Mouse (Mus musculus) right cerebral cortex, postnatal 14 days (tissue): ENCODE data around the gene Zkscan2.

ENCODE experiments used
- DNase-seq: peaks from one replicate; pipeline ENCODE4 v3.0.0; 2022

The Zkscan2 gene

GRCm38 (mm10) chr7:123500239-123501219 is at the start of gene Zkscan2:
Zkscan2 (minus strand) TSS chr7:123500449.
- peak; percentile 97 for DNase-seq

GRCm38 (mm10) chr7:123529190-123529589 is 28.9 kb upstream of the Zkscan2 start:
- DNase-seq: no peak

- DNase-seq: no peak
These were observed 25.5 kb upstream of the Zkscan2 start for GRCm38 (mm10) chr7:123525761-123526160.

GRCm38 (mm10) chr7:123524218-123524861 is 24.1 kb upstream of the Zkscan2 start:
- peak; percentile 83 for DNase-seq

GRCm38 (mm10) chr7:123507946-123508345 is 7.7 kb upstream of the Zkscan2 start:
- no peak for DNase-seq

- DNase-seq: no peak
These were observed 3.1 kb upstream of the Zkscan2 start for GRCm38 (mm10) chr7:123503358-123503757.

- no peak for DNase-seq
These were observed 589 bp downstream of the Zkscan2 start for GRCm38 (mm10) chr7:123499481-123500238.

- peak; percentile 22 for DNase-seq
These were observed 12.5 kb downstream of the Zkscan2 start for GRCm38 (mm10) chr7:123487703-123488102.

GRCm38 (mm10) chr7:123467961-123468360 is 32.3 kb downstream of the Zkscan2 start:
- DNase-seq: no peak

GRCm38 (mm10) chr7:123465692-123466387 is 34.4 kb downstream of the Zkscan2 start:
- peak; percentile 76 for DNase-seq

- DNase-seq: no peak
These were observed 36.7 kb downstream of the Zkscan2 start for GRCm38 (mm10) chr7:123463569-123463968.

- no peak for DNase-seq
These were observed 38.2 kb downstream of the Zkscan2 start, which contains the start of gene Aqp8 for GRCm38 (mm10) chr7:123462070-123462501. Aqp8 (plus strand) TSS chr7:123462291.

- DNase-seq: no peak
These were observed 38.9 kb downstream of the Zkscan2 start for GRCm38 (mm10) chr7:123461316-123461715.

GRCm38 (mm10) chr7:123459247-123459646 is 41.0 kb downstream of the Zkscan2 start:
- no peak for DNase-seq

- no peak for DNase-seq
These were observed 41.9 kb downstream of the Zkscan2 start for GRCm38 (mm10) chr7:123458309-123458708.

- DNase-seq: no peak
These were observed 45.2 kb downstream of the Zkscan2 start for GRCm38 (mm10) chr7:123455088-123455487.

- no peak for DNase-seq
These were observed 47.2 kb downstream of the Zkscan2 start for GRCm38 (mm10) chr7:123453066-123453465.

- no peak for DNase-seq
These were observed 47.7 kb downstream of the Zkscan2 start for GRCm38 (mm10) chr7:123452551-123452950.

GRCm38 (mm10) chr7:123450515-123450914 is 49.7 kb downstream of the Zkscan2 start:
- no peak for DNase-seq

- DNase-seq: no peak
These were observed 50.6 kb downstream of the Zkscan2 start for GRCm38 (mm10) chr7:123449676-123450075.

GRCm38 (mm10) chr7:123448794-123449193 is 51.5 kb downstream of the Zkscan2 start:
- DNase-seq: no peak

GRCm38 (mm10) chr7:123442079-123442478 is 58.2 kb downstream of the Zkscan2 start:
- DNase-seq: no peak
